Mouse (Mus musculus): ENCODE results near the gene Atp8a2. TPM values are rescaled to one million over a fixed set of nuclear protein-coding genes. Genes with fewer than 3 reads are reported as not detected.

Gene Atp8a2
- polyA plus RNA-seq (2017; shearing (Covaris generic)): 3.2 TPM

DNA sequence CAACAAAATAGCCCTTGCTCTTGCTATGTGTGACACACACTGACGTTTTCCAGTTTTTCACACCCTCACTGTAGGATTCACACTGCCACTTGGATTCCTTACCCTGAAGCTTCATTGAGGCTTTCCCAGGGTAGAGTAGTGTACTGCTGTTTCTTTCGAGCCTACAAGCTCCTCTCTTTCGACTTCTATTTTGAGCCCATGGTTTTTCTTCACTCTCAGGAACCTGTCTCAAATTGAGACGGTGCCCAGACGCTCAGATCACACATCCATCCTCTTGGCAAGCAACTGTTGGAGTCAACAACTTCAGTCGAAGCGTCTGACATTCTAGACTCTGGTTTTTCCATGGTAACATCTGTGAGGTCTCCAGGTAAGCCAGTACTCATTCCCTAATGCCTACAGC, at the start of gene Atp8a2:
Gene Atp8a2, minus strand, starts transcription at position 296 of the 400 bp plus-strand sequence.

DNA sequence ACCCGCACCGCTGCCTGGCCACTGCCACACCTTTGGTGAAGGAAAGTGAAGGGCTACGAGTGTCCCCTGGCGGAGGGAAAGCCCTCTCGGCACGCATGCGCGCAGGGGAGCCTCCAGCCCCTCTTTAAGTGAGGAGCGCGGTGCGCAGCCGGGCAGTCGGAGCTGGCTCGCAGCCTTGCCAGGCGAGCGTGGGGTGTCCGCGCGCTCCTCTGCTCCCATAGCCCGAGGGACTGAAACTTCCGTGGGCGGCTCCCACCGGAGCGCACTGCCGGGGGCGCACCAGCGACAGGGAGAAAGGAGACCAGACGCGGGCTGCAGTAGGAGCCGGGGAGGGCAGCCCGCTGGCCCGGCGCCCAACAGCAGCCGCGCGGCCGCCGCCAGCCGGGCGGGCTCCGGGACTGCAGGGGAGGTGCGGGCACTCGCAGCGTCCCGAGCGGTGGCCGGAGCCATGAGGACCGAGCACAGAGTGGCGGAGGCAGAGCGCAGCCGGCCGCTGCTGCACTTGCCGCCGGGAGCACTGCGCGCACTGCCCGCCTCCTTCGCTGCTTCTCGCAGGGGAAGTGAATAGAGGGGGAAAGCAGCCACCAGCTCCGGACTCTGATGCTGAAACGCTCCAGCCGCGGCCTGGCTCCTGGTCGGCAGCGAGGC, 571.7 kb downstream of the Atp8a2 start, which contains the start of gene Shisa2:
Gene Shisa2, plus strand, starts transcription at position 151 of the 648 bp plus-strand sequence.

DNA sequence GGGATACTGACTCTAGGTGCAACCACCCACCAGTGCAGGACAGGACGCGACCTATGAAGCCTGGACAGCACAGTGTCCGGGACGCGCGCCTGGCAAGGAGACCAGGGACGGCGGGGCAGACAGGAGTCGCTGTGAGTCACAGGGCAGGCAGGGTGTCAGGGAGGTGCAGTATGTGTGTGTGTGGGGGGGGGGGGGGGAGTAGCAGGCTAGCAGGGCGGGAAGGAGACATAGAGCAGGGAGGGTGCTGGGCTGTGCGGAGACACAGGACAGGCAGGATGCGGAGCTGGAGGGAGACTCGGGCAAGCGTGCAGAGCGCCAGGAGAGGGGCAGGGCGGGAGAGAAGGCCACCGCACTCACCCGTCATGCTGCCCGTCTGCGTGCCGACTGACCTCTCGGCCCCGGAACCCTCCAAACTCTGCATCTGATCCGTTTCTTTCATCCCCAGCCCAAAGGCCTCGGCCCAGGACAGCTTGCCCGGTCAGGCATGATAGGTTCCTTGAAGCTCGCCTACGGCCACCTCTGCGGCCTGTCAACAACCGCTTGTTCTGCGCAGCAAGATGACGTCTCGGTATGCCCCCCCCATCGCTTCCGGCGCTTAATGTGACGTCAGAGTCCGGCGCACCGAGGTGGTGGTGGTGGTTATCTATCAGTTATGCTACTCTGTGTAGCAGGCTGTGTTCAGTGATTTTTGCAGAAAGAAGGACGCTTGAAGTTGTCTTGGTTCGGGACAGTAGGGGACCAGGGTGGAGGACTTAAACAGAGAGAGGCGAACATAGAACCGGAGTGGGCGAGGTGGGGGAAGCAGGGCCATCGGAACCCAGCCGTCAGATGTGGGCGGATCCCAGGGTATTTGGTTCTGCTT, 599.4 kb downstream of the Atp8a2 start, which contains the start of gene Cdadc1:
Gene Cdadc1, minus strand, starts transcription at position 562 of the 862 bp plus-strand sequence.

Other genes with a start within 250 kb of the Atp8a2 start
- not detected for gene Nupl1, start 54.3 kb upstream of the Atp8a2 start, polyA plus RNA-seq (2017; shearing (Covaris generic))
- gene Gm49336, start 54.3 kb upstream of the Atp8a2 start, polyA plus RNA-seq (2017; shearing (Covaris generic)): 53.6 TPM
- 81.6 TPM for gene Mtmr6, start 68.0 kb upstream of the Atp8a2 start, polyA plus RNA-seq (2017; shearing (Covaris generic))
- gene Amer2, start 176.1 kb upstream of the Atp8a2 start, polyA plus RNA-seq (2017; shearing (Covaris generic)): not detected